Mouse (Mus musculus) T-helper 1 cell (primary cell): ENCODE results near the gene Ggt1.
"Not testable (repeated sequence)": the region's sequence is repeated elsewhere in the genome, so short reads cannot be mapped to it uniquely, and the experiment has no call there.

Experiments
- in situ Hi-C: fragments of 300-600 bp; cut with MboI, MseI; formaldehyde crosslinking; loops from one replicate; pipeline ENCODE4 v1.15.1; 2025; ENCODE audit warnings: high pct_unique_total_duplicates

Ggt1 gene

GRCm38 (mm10) chr10:75561071-75561654 is at the start of gene Ggt1:
Ggt1 (plus strand) TSS chr10:75561604.
- in situ Hi-C loops: no loop called here

- in situ Hi-C loops: no loop called here
Observed at GRCm38 (mm10) chr10:75511897-75512296, 49.5 kb upstream of the Ggt1 start.

- in situ Hi-C loops: no loop called here
Observed at GRCm38 (mm10) chr10:75512796-75513195, 48.6 kb upstream of the Ggt1 start.

- in situ Hi-C loops: no loop called here
Observed at GRCm38 (mm10) chr10:75513306-75514067, 47.9 kb upstream of the Ggt1 start.

- in situ Hi-C loops: no loop called here
Observed at GRCm38 (mm10) chr10:75514361-75514760, 47.0 kb upstream of the Ggt1 start.

GRCm38 (mm10) chr10:75515216-75516037 is 46.0 kb upstream of the Ggt1 start:
- in situ Hi-C loops: no loop called here

GRCm38 (mm10) chr10:75516038-75516723 is 45.2 kb upstream of the Ggt1 start:
- in situ Hi-C loops: no loop called here

- in situ Hi-C loops: no loop called here
Observed at GRCm38 (mm10) chr10:75516724-75517072, 44.7 kb upstream of the Ggt1 start.

- in situ Hi-C loops: no loop called here
Observed at GRCm38 (mm10) chr10:75517073-75517757, 44.2 kb upstream of the Ggt1 start, which contains the start of gene Snrpd3. Snrpd3 (plus strand) TSS chr10:75517551.

GRCm38 (mm10) chr10:75517758-75518143 is 43.7 kb upstream of the Ggt1 start, which contains the start of gene Gucd1:
Gucd1 (minus strand) TSS chr10:75517972.
- in situ Hi-C loops: no loop called here

GRCm38 (mm10) chr10:75520581-75520980 is 40.8 kb upstream of the Ggt1 start:
- in situ Hi-C loops: no loop called here

- in situ Hi-C loops: no loop called here
Observed at GRCm38 (mm10) chr10:75521643-75522042, 39.8 kb upstream of the Ggt1 start.

GRCm38 (mm10) chr10:75525450-75525849 is 36.0 kb upstream of the Ggt1 start:
- in situ Hi-C loops: not testable (repeated sequence)

- in situ Hi-C loops: no loop called here
Observed at GRCm38 (mm10) chr10:75530322-75530721, 31.1 kb upstream of the Ggt1 start.

GRCm38 (mm10) chr10:75531532-75532090 is 29.8 kb upstream of the Ggt1 start:
- in situ Hi-C loops: no loop called here

- in situ Hi-C loops: no loop called here
Observed at GRCm38 (mm10) chr10:75534216-75534615, 27.2 kb upstream of the Ggt1 start.

GRCm38 (mm10) chr10:75534934-75535333 is 26.5 kb upstream of the Ggt1 start:
- in situ Hi-C loops: no loop called here

- in situ Hi-C loops: no loop called here
Observed at GRCm38 (mm10) chr10:75535423-75535822, 26.0 kb upstream of the Ggt1 start.

- in situ Hi-C loops: no loop called here
Observed at GRCm38 (mm10) chr10:75536123-75536522, 25.3 kb upstream of the Ggt1 start.

- in situ Hi-C loops: no loop called here
Observed at GRCm38 (mm10) chr10:75547901-75548300, 13.5 kb upstream of the Ggt1 start.

- in situ Hi-C loops: no loop called here
Observed at GRCm38 (mm10) chr10:75548486-75548885, 12.9 kb upstream of the Ggt1 start.
